Mouse (Mus musculus) heart, postnatal 0 days (tissue): ENCODE data around the gene Daglb.

ENCODE experiments used
- CTCF ChIP-seq: IDR thresholded peaks from 2 replicates; pipeline ENCODE4 v1.5.1; 2016; ENCODE audit warnings: antibody characterized with exemption, control low read depth, low read depth
- EP300 ChIP-seq: IDR thresholded peaks from 2 replicates; pipeline ENCODE4 v1.6.1; 2016; ENCODE audit warnings: antibody characterized with exemption, low read depth

GRCm38 (mm10) chr5:143501649-143502048 lies 37.3 kb downstream of the Daglb start:
- TF ChIP-seq CTCF (no peak), EP300 (no peak)
